Mouse (Mus musculus) liver, adult 2 months (tissue): ENCODE measurements around the gene Filip1l.

ENCODE experiments used
- CTCF ChIP-seq: fragments of 200-500 bp; IDR thresholded peaks from 2 replicates; pipeline ENCODE4 v1.5.1; 2011; ENCODE audit warnings: low read depth, low read length, control low read depth
- POLR2A ChIP-seq: fragments of 200-500 bp; IDR thresholded peaks from 2 replicates; pipeline ENCODE4 v1.6.1; 2011; ENCODE audit warnings: low read length, control low read depth; ENCODE audit not compliant: insufficient read depth; ENCODE audit errors: extremely low read depth

- TF ChIP-seq CTCF (no peak), POLR2A (no peak)
Measured at GRCm38 (mm10) chr16:57360785-57361184, 7.9 kb downstream of the Filip1l start.
